Mouse (Mus musculus): ENCODE data around the gene Phc2. TPM values are rescaled to one million over a fixed set of nuclear protein-coding genes. Genes with fewer than 3 reads are reported as not detected.
A peak's percentile ranks its signal among the peaks of the same experiment; 100 is the strongest.

Phc2 gene
- polyA plus RNA-seq, 1 experiment = 44.6 TPM

- TF ChIP-seq CTCF (IDR thresholded peaks at IDR 0.05; ENCODE audit: control insufficient read depth, insufficient read depth, insufficient replicate concordance, low read depth, low read length) (no peak), POLR2A (IDR thresholded peaks at IDR 0.05; ENCODE audit: control insufficient read depth, low read depth, low read length) (no peak)
- no peaks in the 10 kb centered on the region for H3K4me1 ChIP-seq (ENCODE audit: control insufficient read depth, insufficient read depth, low read length)
- no peaks in the 10 kb centered on the region for H3K36me3 ChIP-seq (ENCODE audit: control insufficient read depth, insufficient read depth, low read length)
- no peak overlapping the region for H3K4me3 ChIP-seq (ENCODE audit: control insufficient read depth, low read depth, low read length)
- no peaks in the 10 kb centered on the region for H3K27me3 ChIP-seq (ENCODE audit: control insufficient read depth, insufficient read depth, low read length)
- H3K27ac ChIP-seq (ENCODE audit: control insufficient read depth, insufficient read depth, low read depth, low read length) = no peak overlapping the region
Observed at GRCm38 (mm10) chr4:128694315-128694714, 39.8 kb downstream of the Phc2 start.

- no peak for TF ChIP-seq CTCF (IDR thresholded peaks at IDR 0.05; ENCODE audit: control insufficient read depth, insufficient read depth, insufficient replicate concordance, low read depth, low read length)
- no peak for TF ChIP-seq POLR2A (IDR thresholded peaks at IDR 0.05; ENCODE audit: control insufficient read depth, low read depth, low read length)
- H3K4me3 ChIP-seq (ENCODE audit: control insufficient read depth, low read depth, low read length) = no peak overlapping the region
- no peaks in the 10 kb centered on the region for H3K36me3 ChIP-seq (ENCODE audit: control insufficient read depth, insufficient read depth, low read length)
- no peaks in the 10 kb centered on the region for H3K27me3 ChIP-seq (ENCODE audit: control insufficient read depth, insufficient read depth, low read length)
- no peaks in the 10 kb centered on the region for H3K4me1 ChIP-seq (ENCODE audit: control insufficient read depth, insufficient read depth, low read length)
- H3K27ac ChIP-seq (ENCODE audit: control insufficient read depth, insufficient read depth, low read depth, low read length) = no peak overlapping the region
Observed at GRCm38 (mm10) chr4:128695149-128695548, 40.6 kb downstream of the Phc2 start.

- H3K27me3 ChIP-seq (ENCODE audit: control insufficient read depth, insufficient read depth, low read length) = no peaks in the 10 kb centered on the region
- no peaks in the 10 kb centered on the region for H3K36me3 ChIP-seq (ENCODE audit: control insufficient read depth, insufficient read depth, low read length)
- no peaks in the 10 kb centered on the region for H3K4me1 ChIP-seq (ENCODE audit: control insufficient read depth, insufficient read depth, low read length)
- no peak for TF ChIP-seq CTCF (IDR thresholded peaks at IDR 0.05; ENCODE audit: control insufficient read depth, insufficient read depth, insufficient replicate concordance, low read depth, low read length)
- no peak for TF ChIP-seq POLR2A (IDR thresholded peaks at IDR 0.05; ENCODE audit: control insufficient read depth, low read depth, low read length)
- H3K27ac ChIP-seq (ENCODE audit: control insufficient read depth, insufficient read depth, low read depth, low read length) = no peak overlapping the region
- no peak overlapping the region for H3K4me3 ChIP-seq (ENCODE audit: control insufficient read depth, low read depth, low read length)
Observed at GRCm38 (mm10) chr4:128698011-128698861, 43.7 kb downstream of the Phc2 start.

GRCm38 (mm10) chr4:128699916-128700315 is 45.4 kb downstream of the Phc2 start:
- Histone ChIP-seq H3K4me3 (ENCODE audit: control insufficient read depth, low read depth, low read length) (no peak overlapping the region), H3K4me1 (ENCODE audit: control insufficient read depth, insufficient read depth, low read length) (no peaks in the 10 kb centered on the region), H3K27ac (ENCODE audit: control insufficient read depth, insufficient read depth, low read depth, low read length) (no peak overlapping the region), H3K27me3 (ENCODE audit: control insufficient read depth, insufficient read depth, low read length) (no peaks in the 10 kb centered on the region), H3K36me3 (ENCODE audit: control insufficient read depth, insufficient read depth, low read length) (no peaks in the 10 kb centered on the region)
- TF ChIP-seq CTCF (IDR thresholded peaks at IDR 0.05; ENCODE audit: control insufficient read depth, insufficient read depth, insufficient replicate concordance, low read depth, low read length) (no peak), POLR2A (IDR thresholded peaks at IDR 0.05; ENCODE audit: control insufficient read depth, low read depth, low read length) (no peak)

- no peak overlapping the region for H3K4me3 ChIP-seq (ENCODE audit: control insufficient read depth, low read depth, low read length)
- no peaks in the 10 kb centered on the region for H3K27me3 ChIP-seq (ENCODE audit: control insufficient read depth, insufficient read depth, low read length)
- no peaks in the 10 kb centered on the region for H3K4me1 ChIP-seq (ENCODE audit: control insufficient read depth, insufficient read depth, low read length)
- TF ChIP-seq POLR2A (IDR thresholded peaks at IDR 0.05; ENCODE audit: control insufficient read depth, low read depth, low read length) = no peak
- no peak for TF ChIP-seq CTCF (IDR thresholded peaks at IDR 0.05; ENCODE audit: control insufficient read depth, insufficient read depth, insufficient replicate concordance, low read depth, low read length)
- no peak overlapping the region for H3K27ac ChIP-seq (ENCODE audit: control insufficient read depth, insufficient read depth, low read depth, low read length)
- H3K36me3 ChIP-seq (ENCODE audit: control insufficient read depth, insufficient read depth, low read length) = no peaks in the 10 kb centered on the region
Observed at GRCm38 (mm10) chr4:128700543-128700942, 46.0 kb downstream of the Phc2 start.

- H3K27ac ChIP-seq (ENCODE audit: control insufficient read depth, insufficient read depth, low read depth, low read length) = no peak overlapping the region
- H3K4me3 ChIP-seq (ENCODE audit: control insufficient read depth, low read depth, low read length) = no peak overlapping the region
- H3K36me3 ChIP-seq (ENCODE audit: control insufficient read depth, insufficient read depth, low read length) = no peaks in the 10 kb centered on the region
- H3K27me3 ChIP-seq (ENCODE audit: control insufficient read depth, insufficient read depth, low read length) = no peaks in the 10 kb centered on the region
- TF ChIP-seq POLR2A (IDR thresholded peaks at IDR 0.05; ENCODE audit: control insufficient read depth, low read depth, low read length) (no peak), CTCF (IDR thresholded peaks at IDR 0.05; ENCODE audit: control insufficient read depth, insufficient read depth, insufficient replicate concordance, low read depth, low read length) (no peak)
- 0 out of 2 replicates have a peak, but pooled peaks cover 4% of the 10 kb centered on the region for H3K4me1 ChIP-seq (ENCODE audit: control insufficient read depth, insufficient read depth, low read length)
Observed at GRCm38 (mm10) chr4:128705138-128705720, 50.7 kb downstream of the Phc2 start.

- Histone ChIP-seq H3K4me1 (ENCODE audit: control insufficient read depth, insufficient read depth, low read length) (peaks cover 9% of the 10 kb centered on the region), H3K27ac (ENCODE audit: control insufficient read depth, insufficient read depth, low read depth, low read length) (no peak overlapping the region), H3K4me3 (ENCODE audit: control insufficient read depth, low read depth, low read length) (no peak overlapping the region), H3K36me3 (ENCODE audit: control insufficient read depth, insufficient read depth, low read length) (no peaks in the 10 kb centered on the region), H3K27me3 (ENCODE audit: control insufficient read depth, insufficient read depth, low read length) (no peaks in the 10 kb centered on the region)
- TF ChIP-seq POLR2A (IDR thresholded peaks at IDR 0.05; ENCODE audit: control insufficient read depth, low read depth, low read length) = no peak
- peak; percentile 33; the same call in 1 of the 2 replicates for TF ChIP-seq CTCF (IDR thresholded peaks at IDR 0.05; ENCODE audit: control insufficient read depth, insufficient read depth, insufficient replicate concordance, low read depth, low read length)
Observed at GRCm38 (mm10) chr4:128706626-128707025, 52.1 kb downstream of the Phc2 start.

Data from testis, adult 2 months (tissue).